Mouse (Mus musculus) liver, adult 2 months (tissue): Measurements from ENCODE around the gene Rab14. TPM values are rescaled to one million over a fixed set of nuclear protein-coding genes. Genes with fewer than 3 reads are reported as not detected.

Experiments
- DNase-seq: peaks from one replicate; pipeline ENCODE4 v3.0.0-alpha.2; 2011; ENCODE audit warnings: low read depth, low spot score; ENCODE audit errors: extremely low read depth
- H3K27ac ChIP-seq: fragments of 200-500 bp; replicated peaks from 2 replicates; pipeline ENCODE4 v1.5.1; 2012; ENCODE audit warnings: low read depth, mild to moderate bottlenecking, control low read depth, inconsistent platforms, low read length; ENCODE audit not compliant: insufficient read depth
- H3K27me3 ChIP-seq: fragments of 200-500 bp; 2 replicates; pipeline ENCODE4 v1.6.1; 2012; ENCODE audit warnings: mild to moderate bottlenecking, moderate library complexity, low read length, inconsistent platforms; ENCODE audit not compliant: control insufficient read depth, insufficient read depth
- H3K36me3 ChIP-seq: fragments of 200-500 bp; 2 replicates; pipeline ENCODE4 v1.6.1; 2012; ENCODE audit warnings: low read length, inconsistent platforms; ENCODE audit not compliant: control insufficient read depth, insufficient read depth
- H3K4me1 ChIP-seq: fragments of 200-500 bp; 2 replicates; pipeline ENCODE4 v1.6.1; 2011; ENCODE audit warnings: low read length; ENCODE audit not compliant: control insufficient read depth, insufficient read depth
- H3K4me3 ChIP-seq: fragments of 200-500 bp; 2 replicates; pipeline ENCODE4 v1.5.1; 2011; ENCODE audit warnings: low read depth, mild to moderate bottlenecking, control low read depth, low read length, moderate library complexity; ENCODE audit not compliant: insufficient read depth
- H3K79me2 ChIP-seq: fragments of 200-500 bp; 2 replicates; pipeline ENCODE4 v1.6.1; 2012; ENCODE audit warnings: inconsistent platforms, mild to moderate bottlenecking, low read length, moderate library complexity; ENCODE audit not compliant: control insufficient read depth, insufficient read depth
- H3K9ac ChIP-seq: fragments of 200-500 bp; 2 replicates; pipeline ENCODE4 v1.6.1; 2012; ENCODE audit warnings: low read depth, mild to moderate bottlenecking, control low read depth, inconsistent platforms, low read length
- CTCF ChIP-seq: fragments of 200-500 bp; IDR thresholded peaks from 2 replicates; pipeline ENCODE4 v1.5.1; 2011; ENCODE audit warnings: low read depth, low read length, control low read depth
- POLR2A ChIP-seq: fragments of 200-500 bp; IDR thresholded peaks from 2 replicates; pipeline ENCODE4 v1.6.1; 2011; ENCODE audit warnings: low read length, control low read depth; ENCODE audit not compliant: insufficient read depth; ENCODE audit errors: extremely low read depth
- WGBS: fragments of 180-500 bp; shearing (Covaris S2); methylation state at CpG from one replicate; pipeline ENCODE4 v1.1.7; 2018; 5-methylcytosine and 5-hydroxymethylcytosine counted together
- polyA plus RNA-seq: library from polyadenylated mRNA; depleted of rRNA; stranded (reverse); fragments of >200 nt; gene quantifications from 2 replicates; pipeline ENCODE4 v1.2.3, GENCODE M21; 2012
- total RNA-seq: library from RNA; depleted of rRNA; stranded (reverse); fragments of >200 nt; gene quantifications from 2 replicates; pipeline ENCODE4 v1.2.3, GENCODE M21; 2014

Gene Rab14
- total and polyA plus RNA-seq, 2 experiments = 109 to 246 TPM

DNA sequence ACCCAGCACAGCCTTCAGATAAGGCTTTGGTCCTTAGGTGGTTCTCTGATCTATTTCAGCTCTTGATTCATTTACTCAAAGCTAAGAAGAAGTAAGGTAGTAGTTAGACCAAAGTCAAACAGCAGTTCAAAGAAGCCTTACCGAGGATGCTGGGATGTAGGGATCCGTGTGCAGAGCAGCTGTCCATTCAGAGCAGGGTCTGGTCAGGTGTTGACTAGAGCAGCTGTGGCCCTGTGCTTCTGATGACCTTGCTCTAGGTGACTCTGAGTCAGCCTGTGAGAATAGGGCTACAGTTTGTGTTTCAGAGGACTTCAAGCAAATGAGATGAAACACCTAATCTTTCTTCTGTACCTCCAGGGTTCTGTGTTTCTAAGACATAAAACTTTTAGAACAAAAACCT, 31.5 kb downstream of the Rab14 start:
- H3K9ac ChIP-seq = no peak overlapping the region
- H3K4me3 ChIP-seq = no peak overlapping the region
- H3K27me3 ChIP-seq = no peaks in the 10 kb centered on the region
- no peak overlapping the region for H3K27ac ChIP-seq
- DNase-seq = no peak
- peaks cover 17% of the 10 kb centered on the region for H3K36me3 ChIP-seq
- H3K4me1 ChIP-seq = peaks cover 25% of the 10 kb centered on the region
- H3K79me2 ChIP-seq = no peaks in the 10 kb centered on the region
- TF ChIP-seq POLR2A (no peak), CTCF (no peak)
- WGBS = 90% methylated on average over 2 of the region's 2 CpGs

GRCm38 (mm10) chr2:35166816-35167215, 34.1 kb downstream of the Rab14 start:
- 86% methylated on average over 5 of the region's 5 CpGs for WGBS
- no peak overlapping the region for H3K4me3 ChIP-seq
- peaks cover 16% of the 10 kb centered on the region for H3K36me3 ChIP-seq

GRCm38 (mm10) chr2:35165416-35165815, 35.5 kb downstream of the Rab14 start:
- no peak for DNase-seq
- no peak for TF ChIP-seq POLR2A
- no peak for TF ChIP-seq CTCF
- WGBS = 96% methylated on average over 13 of the region's 13 CpGs
- no peaks in the 10 kb centered on the region for H3K27me3 ChIP-seq
- no peak overlapping the region for H3K27ac ChIP-seq
- peaks cover 16% of the 10 kb centered on the region for H3K36me3 ChIP-seq
- peaks cover 3% of the 10 kb centered on the region for H3K4me1 ChIP-seq
- H3K79me2 ChIP-seq = no peaks in the 10 kb centered on the region
- no peak overlapping the region for H3K4me3 ChIP-seq
- H3K9ac ChIP-seq = no peak overlapping the region

More at GRCm38 (mm10) chr2:35166816-35167215, 34.1 kb downstream of the Rab14 start:
- Histone ChIP-seq H3K4me1 (peaks cover 11% of the 10 kb centered on the region), H3K27me3 (no peaks in the 10 kb centered on the region), H3K9ac (no peak overlapping the region), H3K27ac (no peak overlapping the region), H3K79me2 (no peaks in the 10 kb centered on the region)
- peak; percentile 66 for DNase-seq
- TF ChIP-seq CTCF = no peak
- no peak for TF ChIP-seq POLR2A

- DNase-seq = no peak
- H3K36me3 ChIP-seq = peaks cover 14% of the 10 kb centered on the region
- TF ChIP-seq CTCF = no peak
- no peak for TF ChIP-seq POLR2A
- 90% methylated on average over 5 of the region's 5 CpGs for WGBS
- H3K79me2 ChIP-seq = no peaks in the 10 kb centered on the region
- no peaks in the 10 kb centered on the region for H3K27me3 ChIP-seq
- H3K9ac ChIP-seq = no peak overlapping the region
- no peak overlapping the region for H3K27ac ChIP-seq
- peaks cover 4% of the 10 kb centered on the region for H3K4me1 ChIP-seq
- H3K4me3 ChIP-seq = no peak overlapping the region
Measured at GRCm38 (mm10) chr2:35163396-35163795, 37.5 kb downstream of the Rab14 start.

DNA sequence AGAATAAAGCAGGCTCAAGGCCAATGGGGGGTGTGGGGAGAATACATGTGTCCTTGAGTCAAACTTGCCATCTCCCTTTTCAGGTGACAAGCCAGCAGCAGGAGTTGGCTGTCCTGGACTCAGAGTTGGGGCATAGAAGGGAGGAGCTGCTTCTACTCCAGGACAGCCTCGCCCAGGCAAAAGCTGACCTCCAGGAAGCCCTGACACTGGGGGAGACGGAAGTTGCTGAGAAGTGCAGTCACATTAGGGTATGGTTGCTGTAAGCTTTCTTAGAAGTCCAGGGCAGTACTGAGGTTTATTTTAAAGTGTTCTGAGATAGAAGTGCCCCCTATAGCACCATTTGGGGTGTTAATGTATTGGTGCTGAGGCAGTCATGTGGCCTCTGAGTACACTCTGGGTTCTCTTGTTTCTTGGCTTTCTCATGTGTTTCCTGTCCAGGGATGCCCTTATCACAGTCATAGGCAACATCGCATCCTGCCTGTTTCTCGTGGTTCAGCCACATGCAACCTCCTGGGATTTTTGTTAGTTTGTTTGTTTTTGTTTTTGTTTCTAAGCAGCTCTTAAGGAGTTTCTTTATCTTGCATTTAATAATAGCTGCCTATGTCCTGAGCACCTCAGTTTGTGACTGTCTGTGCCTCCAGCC, 39.0 kb downstream of the Rab14 start:
- 75% methylated on average over 4 of the region's 4 CpGs for WGBS
- no peak overlapping the region for H3K4me3 ChIP-seq
- no peak for DNase-seq
- peaks cover 14% of the 10 kb centered on the region for H3K4me1 ChIP-seq
- H3K9ac ChIP-seq = no peak overlapping the region
- TF ChIP-seq POLR2A (no peak), CTCF (no peak)
- 0 out of 2 replicates have a peak overlapping the region, but pooled peaks have one; percentile 25 for H3K27ac ChIP-seq
- peaks cover 11% of the 10 kb centered on the region for H3K36me3 ChIP-seq
- no peaks in the 10 kb centered on the region for H3K79me2 ChIP-seq
- H3K27me3 ChIP-seq = no peaks in the 10 kb centered on the region

DNA sequence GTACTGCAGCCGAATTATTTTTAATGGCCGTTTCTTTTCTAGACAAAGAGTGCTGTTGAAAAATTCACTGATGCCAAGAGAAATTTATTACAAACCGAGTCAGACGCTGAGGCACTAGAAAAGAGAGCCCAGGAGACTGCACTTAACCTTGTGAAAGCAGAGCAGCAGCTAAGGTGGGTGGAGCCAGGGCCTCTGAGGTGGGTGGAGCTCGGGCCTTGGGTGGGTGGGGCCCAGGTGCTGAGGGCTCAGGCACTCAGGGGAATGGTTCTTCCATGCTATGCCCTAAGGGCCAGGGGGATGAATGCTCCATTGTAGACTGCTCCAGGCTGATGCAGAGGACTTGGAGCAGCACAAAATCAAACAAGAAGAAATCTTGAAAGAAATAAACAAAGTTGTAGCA, 40.7 kb downstream of the Rab14 start:
- H3K79me2 ChIP-seq = no peaks in the 10 kb centered on the region
- TF ChIP-seq CTCF (no peak), POLR2A (no peak)
- H3K27ac ChIP-seq = no peak overlapping the region
- H3K27me3 ChIP-seq = no peaks in the 10 kb centered on the region
- peaks cover 11% of the 10 kb centered on the region for H3K36me3 ChIP-seq
- H3K4me3 ChIP-seq = no peak overlapping the region
- peak; percentile 31 for DNase-seq
- WGBS = 57% methylated on average over 5 of the region's 5 CpGs
- H3K4me1 ChIP-seq = peaks cover 20% of the 10 kb centered on the region
- no peak overlapping the region for H3K9ac ChIP-seq
